Mouse (Mus musculus) testis, adult 2 months (tissue): ENCODE results near the gene Col18a1. TPM values are rescaled to one million over a fixed set of nuclear protein-coding genes. Genes with fewer than 3 reads are reported as not detected.

Source experiments
- H3K27ac ChIP-seq: fragments of 200-500 bp; 2 replicates; pipeline ENCODE4 v1.5.1; 2012; ENCODE audit warnings: low read depth, low read length; ENCODE audit not compliant: control insufficient read depth, insufficient read depth
- H3K27me3 ChIP-seq: fragments of 200-500 bp; 2 replicates; pipeline ENCODE4 v1.6.1; 2012; ENCODE audit warnings: mild to moderate bottlenecking, low read length, moderate library complexity; ENCODE audit not compliant: control insufficient read depth, insufficient read depth
- H3K36me3 ChIP-seq: fragments of 200-500 bp; 2 replicates; pipeline ENCODE4 v1.6.1; 2012; ENCODE audit warnings: mild to moderate bottlenecking, low read length; ENCODE audit not compliant: control insufficient read depth, insufficient read depth
- H3K4me1 ChIP-seq: fragments of 200-500 bp; 2 replicates; pipeline ENCODE4 v1.6.1; 2012; ENCODE audit warnings: low read length; ENCODE audit not compliant: control insufficient read depth, insufficient read depth
- H3K4me3 ChIP-seq: fragments of 200-500 bp; 2 replicates; pipeline ENCODE4 v1.5.1; 2012; ENCODE audit warnings: low read depth, mild to moderate bottlenecking, low read length, moderate library complexity, mixed read lengths; ENCODE audit not compliant: control insufficient read depth
- CTCF ChIP-seq: fragments of 200-500 bp; IDR thresholded peaks from 2 replicates; pipeline ENCODE4 v1.5.1; 2012; ENCODE audit warnings: low read depth, mild to moderate bottlenecking, inconsistent platforms, low read length, moderate library complexity; ENCODE audit not compliant: control insufficient read depth, insufficient read depth, insufficient replicate concordance
- POLR2A ChIP-seq: fragments of 200-500 bp; IDR thresholded peaks from 2 replicates; pipeline ENCODE4 v1.6.1; 2012; ENCODE audit warnings: low read depth, mild to moderate bottlenecking, inconsistent platforms, low read length, moderate library complexity; ENCODE audit not compliant: control insufficient read depth
- polyA plus RNA-seq: library from polyadenylated mRNA; depleted of rRNA; stranded (reverse); fragments of >200 nt; gene quantifications from 2 replicates; pipeline ENCODE4 v1.2.3, GENCODE M21; 2012

The Col18a1 gene
- polyA plus RNA-seq, 1 experiment = 10.5 TPM

DNA sequence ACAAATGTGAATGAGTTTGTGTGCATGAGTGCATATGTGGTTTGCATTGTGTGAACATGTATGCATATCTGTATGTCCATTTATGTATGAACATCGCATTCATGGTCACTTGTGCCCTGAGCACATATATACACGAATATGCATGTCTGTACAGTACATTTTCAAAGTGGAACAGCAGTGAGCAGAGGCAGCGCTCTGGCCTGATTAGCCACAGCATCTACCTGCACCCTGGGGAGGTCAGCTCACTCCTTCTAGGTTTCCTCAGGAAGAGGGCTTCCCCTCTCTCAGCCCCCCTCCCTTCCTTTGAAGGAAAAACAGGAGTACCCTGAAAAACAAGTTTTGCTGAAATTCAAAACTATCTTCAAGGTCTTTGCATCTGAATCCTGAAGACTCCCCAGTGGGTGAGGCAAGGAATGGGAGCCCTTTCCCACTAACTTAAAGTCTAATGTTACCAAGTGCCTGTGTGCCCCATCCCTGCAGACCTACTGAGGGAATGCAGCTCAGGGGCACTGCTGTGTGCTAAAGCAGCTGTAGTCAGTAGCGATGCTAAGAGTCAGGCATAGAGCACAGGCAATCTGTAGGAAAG, 2.9 kb downstream of the Col18a1 start:
- Histone ChIP-seq H3K36me3 (no peaks in the 10 kb centered on the region), H3K27me3 (no peaks in the 10 kb centered on the region), H3K27ac (no peak overlapping the region), H3K4me1 (no peaks in the 10 kb centered on the region), H3K4me3 (no peak overlapping the region)
- no peak for TF ChIP-seq POLR2A

DNA sequence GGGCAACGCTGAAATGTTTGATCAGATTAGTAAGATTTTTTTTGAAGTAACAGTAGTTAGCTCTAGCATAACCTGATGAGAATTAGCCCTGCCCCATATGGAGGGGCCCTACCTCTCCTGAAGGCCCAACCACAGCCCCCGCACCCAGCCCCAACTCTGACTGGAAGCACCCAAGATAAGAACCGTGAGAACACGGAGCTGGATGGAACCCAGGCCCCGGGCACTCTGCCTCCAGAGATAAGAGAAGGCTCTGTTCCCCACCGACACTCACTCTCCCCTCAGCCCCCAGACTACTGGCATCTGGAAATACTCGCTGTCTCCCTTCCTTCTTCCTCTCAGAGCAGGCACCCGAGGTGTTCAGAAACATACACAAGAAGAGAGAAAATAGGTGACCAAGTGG, 6.8 kb downstream of the Col18a1 start:
- peaks cover 3% of the 10 kb centered on the region for H3K4me1 ChIP-seq
- no peak overlapping the region for H3K4me3 ChIP-seq
- no peak overlapping the region for H3K27ac ChIP-seq
- H3K27me3 ChIP-seq = no peaks in the 10 kb centered on the region
- TF ChIP-seq CTCF (no peak), POLR2A (no peak)
- no peaks in the 10 kb centered on the region for H3K36me3 ChIP-seq

DNA sequence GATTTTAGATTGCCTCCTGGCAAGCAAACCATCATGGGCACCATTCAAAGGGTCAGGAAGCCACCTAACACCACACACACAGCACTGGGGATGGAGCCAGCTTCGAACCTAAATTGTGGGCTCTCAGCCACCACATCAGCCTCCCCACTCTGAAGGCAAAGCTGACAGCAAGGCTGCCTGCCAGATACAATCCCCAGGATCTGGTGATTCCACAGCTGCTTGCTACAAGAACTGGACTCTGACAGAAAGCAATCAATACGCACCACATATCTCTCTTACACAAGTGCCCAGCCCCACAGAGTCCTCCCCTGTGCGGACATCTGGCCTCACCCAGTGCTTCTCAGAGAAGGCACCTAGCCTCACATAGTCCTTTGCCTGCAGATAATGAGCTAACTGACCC, 7.4 kb downstream of the Col18a1 start:
- TF ChIP-seq POLR2A (no peak), CTCF (no peak)
- H3K27ac ChIP-seq = peak overlapping the region; percentile 9; the same call in 1 of the 2 replicates

DNA sequence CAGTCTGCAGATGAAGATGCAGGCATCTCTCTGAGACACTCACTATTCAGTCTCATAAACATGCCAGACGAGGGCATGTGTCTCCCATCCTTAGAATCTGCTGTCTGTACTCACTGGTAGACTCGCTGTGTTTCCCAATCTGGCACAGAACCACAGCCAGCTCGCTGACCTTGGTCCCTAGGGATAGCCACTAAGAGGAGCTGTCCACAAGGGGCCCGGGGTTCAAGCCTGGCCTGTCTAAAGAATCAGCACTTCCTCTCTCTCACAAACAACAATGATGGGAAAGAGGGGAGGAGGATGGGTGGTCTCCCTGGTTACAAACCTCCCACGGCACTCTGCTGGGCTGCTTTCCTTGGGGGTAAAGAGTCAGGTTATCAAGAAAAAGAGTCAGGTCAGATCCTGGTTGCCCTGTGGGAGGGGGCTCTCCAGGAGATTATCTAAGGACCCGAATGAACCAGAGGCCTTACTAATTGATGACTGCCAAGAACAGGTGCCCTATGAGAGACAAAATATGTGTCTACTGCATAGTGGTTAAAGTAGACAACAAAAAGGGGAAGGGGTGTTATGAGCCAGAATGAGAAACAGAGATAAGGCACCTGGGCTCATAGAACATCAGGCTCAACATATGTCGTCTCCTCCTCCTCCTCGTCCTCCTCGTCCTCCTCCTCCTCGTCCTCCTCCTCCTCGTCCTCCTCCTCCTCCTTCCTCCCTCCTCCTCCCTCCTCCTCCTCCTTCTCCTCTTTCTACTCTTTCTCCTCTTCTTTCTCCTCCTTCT, 8.9 kb downstream of the Col18a1 start:
- no peaks in the 10 kb centered on the region for H3K36me3 ChIP-seq
- peaks cover 3% of the 10 kb centered on the region for H3K4me1 ChIP-seq
- no peaks in the 10 kb centered on the region for H3K27me3 ChIP-seq
- TF ChIP-seq POLR2A = no peak
- no peak for TF ChIP-seq CTCF
- H3K4me3 ChIP-seq = no peak overlapping the region
- no peak overlapping the region for H3K27ac ChIP-seq

More for the DNA sequence above, 7.4 kb downstream of the Col18a1 start:
- H3K4me3 ChIP-seq = no peak overlapping the region
- peaks cover 3% of the 10 kb centered on the region for H3K4me1 ChIP-seq
- no peaks in the 10 kb centered on the region for H3K27me3 ChIP-seq
- H3K36me3 ChIP-seq = no peaks in the 10 kb centered on the region

DNA sequence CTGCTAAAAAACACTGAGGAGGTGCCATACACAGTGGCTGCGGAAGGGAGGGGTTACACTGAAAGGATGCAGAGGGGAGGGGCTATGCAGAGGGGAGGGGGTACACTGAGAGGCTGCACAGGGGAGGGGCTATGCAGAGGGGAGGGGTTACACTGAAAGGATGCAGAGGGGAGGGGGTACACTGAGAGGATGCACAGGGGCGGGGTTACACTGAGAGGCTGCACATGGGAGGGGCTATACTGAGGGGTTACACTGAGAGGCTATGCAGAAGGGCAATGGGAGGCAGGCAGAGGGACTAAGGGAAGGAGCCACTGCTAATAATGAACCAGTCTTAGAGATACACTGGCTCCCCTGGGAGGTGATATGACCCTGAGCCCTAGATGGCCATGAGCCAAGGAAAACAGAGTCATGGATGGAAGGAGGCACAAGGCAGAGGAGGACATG, 14.1 kb downstream of the Col18a1 start:
- no peaks in the 10 kb centered on the region for H3K27me3 ChIP-seq
- TF ChIP-seq CTCF (no peak), POLR2A (no peak)
- no peaks in the 10 kb centered on the region for H3K36me3 ChIP-seq
- H3K4me1 ChIP-seq = peaks cover 10% of the 10 kb centered on the region
- no peak overlapping the region for H3K27ac ChIP-seq
- no peak overlapping the region for H3K4me3 ChIP-seq

DNA sequence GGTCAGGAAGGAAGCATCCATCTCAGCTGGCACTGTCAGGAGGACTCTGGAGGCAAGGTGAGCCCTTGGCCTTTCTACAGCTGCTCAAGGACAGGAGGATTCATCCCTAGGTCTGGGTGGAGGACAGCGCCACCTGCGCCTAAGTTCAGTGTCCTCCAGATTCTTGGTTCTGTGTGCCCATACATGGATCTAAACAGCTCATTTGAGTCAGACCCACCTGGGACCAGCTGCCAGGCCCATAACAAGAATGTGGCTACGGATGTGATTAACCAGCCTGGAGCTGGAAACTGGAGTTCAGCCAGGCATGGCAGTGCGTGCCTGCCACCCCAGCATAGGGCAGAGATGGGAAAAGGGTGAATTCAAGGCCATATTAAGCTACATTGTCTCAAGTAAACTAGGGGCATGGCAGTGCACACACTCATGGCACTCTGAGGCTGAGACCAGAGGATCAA, 14.8 kb downstream of the Col18a1 start:
- Histone ChIP-seq H3K36me3 (no peaks in the 10 kb centered on the region), H3K4me3 (no peak overlapping the region), H3K27me3 (no peaks in the 10 kb centered on the region), H3K27ac (no peak overlapping the region), H3K4me1 (peaks cover 10% of the 10 kb centered on the region)
- TF ChIP-seq CTCF (no peak), POLR2A (no peak)

DNA sequence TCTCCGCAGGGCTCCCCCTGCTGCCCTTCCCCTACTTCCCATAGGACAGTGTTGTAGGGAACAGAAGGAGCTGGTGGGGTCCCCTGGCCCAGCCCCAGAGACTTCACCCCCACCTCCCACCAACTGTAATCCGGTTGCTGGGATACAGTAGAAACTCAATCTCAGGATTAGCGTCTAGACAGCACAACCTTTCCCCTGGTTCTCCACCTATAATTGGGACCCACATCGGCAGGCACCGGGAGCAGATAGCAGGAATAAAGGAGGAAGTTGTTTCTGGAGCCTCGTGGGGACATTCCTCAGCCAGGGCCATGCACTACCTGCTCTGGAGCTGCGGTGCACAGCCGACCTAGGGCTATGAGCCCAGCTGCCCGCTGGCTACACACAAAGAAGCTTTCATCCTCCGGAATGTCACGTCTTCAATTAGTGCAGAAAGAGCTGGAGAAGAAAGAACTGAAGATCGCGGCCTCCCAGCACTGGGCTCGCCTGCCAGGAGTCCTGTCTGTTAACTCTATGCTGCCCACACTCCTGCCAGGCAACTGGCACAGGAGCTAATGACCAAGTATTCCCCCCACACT, 15.3 kb downstream of the Col18a1 start:
- no peak overlapping the region for H3K27ac ChIP-seq
- no peaks in the 10 kb centered on the region for H3K27me3 ChIP-seq
- no peaks in the 10 kb centered on the region for H3K36me3 ChIP-seq
- H3K4me1 ChIP-seq = peaks cover 6% of the 10 kb centered on the region
- TF ChIP-seq POLR2A (no peak), CTCF (no peak)
- no peak overlapping the region for H3K4me3 ChIP-seq

DNA sequence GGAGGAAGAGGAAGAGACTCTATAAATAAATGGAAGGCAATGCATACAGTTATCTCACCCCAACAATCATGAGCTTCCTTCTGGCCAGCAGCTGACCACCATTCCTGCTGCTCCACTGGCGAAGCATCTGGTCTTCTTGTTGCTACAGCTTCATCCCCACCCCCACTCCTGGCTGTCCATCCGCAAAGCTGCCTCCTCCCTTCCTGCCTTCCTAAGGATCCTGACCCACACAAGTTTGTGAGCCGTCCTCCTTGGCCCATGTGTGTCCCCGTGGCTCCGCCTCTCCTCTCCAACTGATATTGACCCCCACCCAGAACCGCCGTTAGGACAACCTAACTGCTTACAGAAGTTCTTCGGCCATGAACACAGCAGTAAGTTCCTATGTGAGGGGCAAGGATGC, 16.3 kb downstream of the Col18a1 start:
- no peaks in the 10 kb centered on the region for H3K36me3 ChIP-seq
- H3K4me3 ChIP-seq = no peak overlapping the region
- H3K27ac ChIP-seq = no peak overlapping the region
- H3K27me3 ChIP-seq = no peaks in the 10 kb centered on the region
- no peak for TF ChIP-seq CTCF
- TF ChIP-seq POLR2A = no peak
- peaks cover 6% of the 10 kb centered on the region for H3K4me1 ChIP-seq
